Mouse (Mus musculus): ENCODE data around the gene Ppy.

- TF ChIP-seq CTCF (IDR thresholded peaks at IDR 0.05; ENCODE audit: extremely low read depth, insufficient read length, insufficient replicate concordance, low read depth, low read length), result no peak
- TF ChIP-seq POLR2A (IDR thresholded peaks at IDR 0.05; ENCODE audit: low read depth, low read length), result no peak
Measured at GRCm38 (mm10) chr11:102063076-102063475, 38.0 kb downstream of the Ppy start.
